Mouse (Mus musculus) regulatory T cell (primary cell): ENCODE measurements at regions not wholly inside any gene's neighbourhood (a gene's known extent, or its start where the extent isn't known, plus 50 kb on each side); places are given as distances from the start of the nearest gene placed in this dataset.
"Not testable (repeated sequence)": the region's sequence is repeated elsewhere in the genome, so short reads cannot be mapped to it uniquely, and the experiment has no call there.

Experiments used
- in situ Hi-C: fragments of 300-600 bp; cut with MboI, MseI; formaldehyde crosslinking; loops from one replicate; pipeline ENCODE4 v1.15.1; 2025; ENCODE audit warnings: high pct_unique_total_duplicates

GRCm38 (mm10) chr17:84844950-84845349, 54.4 kb upstream of the Lrpprc start:
- in situ Hi-C loops: loop anchor here (5.0 to 10.0 kb wide), 2 partner anchors 250 to 797 kb away; partner anchors contain the start of genes Camkmt and Prepl

GRCm38 (mm10) chr17:84846141-84846540, 55.6 kb upstream of the Lrpprc start:
- in situ Hi-C loops: loop anchor here (5.0 to 10.0 kb wide), 2 partner anchors 249 to 796 kb away; partner anchors contain the start of genes Camkmt and Prepl

- in situ Hi-C loops: loop anchor here (5.0 to 10.0 kb wide), 2 partner anchors 246 to 794 kb away; partner anchors contain the start of genes Camkmt and Prepl
Measured at GRCm38 (mm10) chr17:84848385-84849030, 57.9 kb upstream of the Lrpprc start.

GRCm38 (mm10) chr17:84849031-84849405, 58.4 kb upstream of the Lrpprc start:
- in situ Hi-C loops: loop anchor here (5.0 to 10.0 kb wide), 2 partner anchors 246 to 793 kb away; partner anchors contain the start of genes Camkmt and Prepl

GRCm38 (mm10) chr17:84850464-84850863, 59.9 kb upstream of the Lrpprc start:
- in situ Hi-C loops: loop anchor here (5.0 kb wide), 1 partner anchor 102 kb away; no protein-coding TSS in a partner anchor

GRCm38 (mm10) chr17:84850893-84851292, 60.3 kb upstream of the Lrpprc start:
- in situ Hi-C loops: loop anchor here (5.0 kb wide), 1 partner anchor 101 kb away; no protein-coding TSS in a partner anchor

- in situ Hi-C loops: no loop called here
Measured at GRCm38 (mm10) chr17:84856971-84857370, 66.4 kb upstream of the Lrpprc start.

- in situ Hi-C loops: no loop called here
Measured at GRCm38 (mm10) chr17:84858830-84859229, 68.2 kb upstream of the Lrpprc start.

- in situ Hi-C loops: no loop called here
Measured at GRCm38 (mm10) chr17:84859916-84860315, 69.3 kb upstream of the Lrpprc start.

GRCm38 (mm10) chr17:84860835-84861234, 70.2 kb upstream of the Lrpprc start:
- in situ Hi-C loops: no loop called here

GRCm38 (mm10) chr17:84864231-84864630, 73.6 kb upstream of the Lrpprc start:
- in situ Hi-C loops: not testable (repeated sequence)

- in situ Hi-C loops: no loop called here
Measured at GRCm38 (mm10) chr17:84865158-84865557, 74.6 kb upstream of the Lrpprc start.

GRCm38 (mm10) chr17:84865566-84865965, 75.0 kb upstream of the Lrpprc start:
- in situ Hi-C loops: no loop called here

GRCm38 (mm10) chr17:84869074-84869722, 78.6 kb upstream of the Lrpprc start:
- in situ Hi-C loops: no loop called here

- in situ Hi-C loops: no loop called here
Measured at GRCm38 (mm10) chr17:84873554-84873953, 83.0 kb upstream of the Lrpprc start.

GRCm38 (mm10) chr17:84874494-84874893, 82.0 kb upstream of the Ppm1b start:
- in situ Hi-C loops: no loop called here

GRCm38 (mm10) chr17:84875031-84875430, 81.5 kb upstream of the Ppm1b start:
- in situ Hi-C loops: loop anchor here (5.0 kb wide), 1 partner anchor 82 kb away; the partner anchor contains the start of gene Ppm1b

GRCm38 (mm10) chr17:84876037-84876436, 80.5 kb upstream of the Ppm1b start:
- in situ Hi-C loops: loop anchor here (5.0 kb wide), 1 partner anchor 81 kb away; the partner anchor contains the start of gene Ppm1b

GRCm38 (mm10) chr17:84877176-84877863, 79.2 kb upstream of the Ppm1b start:
- in situ Hi-C loops: loop anchor here (5.0 kb wide), 1 partner anchor 80 kb away; the partner anchor contains the start of gene Ppm1b

GRCm38 (mm10) chr17:84877864-84878224, 78.7 kb upstream of the Ppm1b start:
- in situ Hi-C loops: loop anchor here (5.0 kb wide), 1 partner anchor 79 kb away; the partner anchor contains the start of gene Ppm1b

- in situ Hi-C loops: loop anchor here (5.0 kb wide), 1 partner anchor 79 kb away; the partner anchor contains the start of gene Ppm1b
Measured at GRCm38 (mm10) chr17:84878316-84878715, 78.2 kb upstream of the Ppm1b start.

- in situ Hi-C loops: loop anchor here (5.0 kb wide), 1 partner anchor 78 kb away; the partner anchor contains the start of gene Ppm1b
Measured at GRCm38 (mm10) chr17:84879146-84879545, 77.4 kb upstream of the Ppm1b start.
